Mouse (Mus musculus) bone marrow macrophage, adult 2 months (primary cell): Measurements from ENCODE around the gene Fam168a.

Experiments used
- CTCF ChIP-seq: IDR thresholded peaks from 2 replicates; pipeline ENCODE4 v1.5.1; 2012; ENCODE audit warnings: low read depth, mild to moderate bottlenecking, low read length, moderate library complexity
- POLR2A ChIP-seq: IDR thresholded peaks from 2 replicates; pipeline ENCODE4 v1.6.1; 2012; ENCODE audit warnings: mild to moderate bottlenecking, low read depth, low read length, borderline replicate concordance

DNA sequence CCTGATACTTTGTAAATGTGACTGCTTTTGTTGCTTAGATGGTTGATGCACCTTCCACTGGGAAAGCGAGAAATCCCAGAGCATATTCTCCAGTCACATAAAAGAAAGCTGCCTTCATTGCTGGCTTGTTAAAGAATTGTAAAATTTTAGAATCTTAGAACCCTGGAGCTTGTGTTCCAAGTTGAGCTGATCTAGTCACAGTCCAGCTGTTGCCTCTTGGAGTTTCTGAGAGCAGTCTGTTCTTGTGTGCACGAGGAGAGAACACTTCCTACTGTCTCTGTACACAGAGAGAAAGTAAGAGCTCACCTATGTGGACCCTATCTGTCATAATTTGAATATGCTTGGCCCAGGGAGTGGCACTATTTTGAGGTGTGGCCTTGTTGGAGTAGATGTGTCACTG is 122.1 kb downstream of the Fam168a start:
- TF ChIP-seq CTCF (no peak), POLR2A (no peak)
